Mouse (Mus musculus) embryonic facial prominence, embryonic 14.5 days (tissue): ENCODE measurements around the gene Ttc16. TPM values are rescaled to one million over a fixed set of nuclear protein-coding genes. Genes with fewer than 3 reads are reported as not detected.
A peak's percentile ranks its signal among the peaks of the same experiment; 100 is the strongest.

ENCODE experiments used
- ATAC-seq: fragments of 200-750 bp; cut with Nextera tagmentation; 2 replicates; pipeline ENCODE4 v1.8.0; 2017; ENCODE audit warnings: low read depth, moderate number of reproducible peaks, moderate TSS enrichment
- DNase-seq: peaks from one replicate; pipeline ENCODE4 v3.0.0-alpha.2; 2015; ENCODE audit warnings: low spot score
- H3K27ac ChIP-seq: fragments of 300-500 bp; sonication (generic); replicated peaks from 2 replicates; pipeline ENCODE4 v1.5.1; 2014; ENCODE audit warnings: low read depth, mild to moderate bottlenecking, low read length, moderate library complexity
- H3K27me3 ChIP-seq: fragments of 300-500 bp; sonication (generic); replicated peaks from 2 replicates; pipeline ENCODE4 v1.6.1; 2014; ENCODE audit warnings: low read length; ENCODE audit not compliant: control insufficient read depth, insufficient read depth
- H3K36me3 ChIP-seq: fragments of 300-500 bp; sonication (generic); 2 replicates; pipeline ENCODE4 v1.6.1; 2014; ENCODE audit warnings: low read length, mixed read lengths; ENCODE audit not compliant: control insufficient read depth, insufficient read depth
- H3K4me1 ChIP-seq: fragments of 300-500 bp; sonication (generic); 2 replicates; pipeline ENCODE4 v1.6.1; 2014; ENCODE audit warnings: antibody characterized with exemption, low read length; ENCODE audit not compliant: control insufficient read depth, insufficient read depth
- H3K4me2 ChIP-seq: fragments of 300-500 bp; sonication (generic); 2 replicates; pipeline ENCODE4 v1.6.1; 2014; ENCODE audit warnings: low read depth, mild to moderate bottlenecking, low read length, moderate library complexity, mixed read lengths
- H3K4me3 ChIP-seq: fragments of 300-500 bp; sonication (generic); 2 replicates; pipeline ENCODE4 v1.5.1; 2014; ENCODE audit warnings: low read depth, mild to moderate bottlenecking, low read length
- H3K9ac ChIP-seq: fragments of 300-500 bp; sonication (generic); 2 replicates; pipeline ENCODE4 v1.6.1; 2014; ENCODE audit warnings: low read depth, mild to moderate bottlenecking, low read length, moderate library complexity, mixed read lengths
- H3K9me3 ChIP-seq: fragments of 300-500 bp; sonication (generic); 2 replicates; pipeline ENCODE4 v1.6.1; 2016; ENCODE audit warnings: low read length; ENCODE audit not compliant: control insufficient read depth
- WGBS: fragments of 180-500 bp; shearing (Covaris S2); extraction: QIAGEN DNeasy Blood & Tissue Kit; methylation state at CpG from one replicate; pipeline ENCODE4 v1.1.7; 2014; 5-methylcytosine and 5-hydroxymethylcytosine counted together
- polyA plus RNA-seq: library from polyadenylated mRNA; unstranded; fragments of >200 nt; fragmentation: Nextera tagmentation; extraction: Ambion mirVana; gene quantifications from 2 replicates; pipeline ENCODE4 v1.2.1, GENCODE M21; 2014

Ttc16 gene
- polyA plus RNA-seq, 1 experiment from 2014 or later: 0.85 TPM

DNA sequence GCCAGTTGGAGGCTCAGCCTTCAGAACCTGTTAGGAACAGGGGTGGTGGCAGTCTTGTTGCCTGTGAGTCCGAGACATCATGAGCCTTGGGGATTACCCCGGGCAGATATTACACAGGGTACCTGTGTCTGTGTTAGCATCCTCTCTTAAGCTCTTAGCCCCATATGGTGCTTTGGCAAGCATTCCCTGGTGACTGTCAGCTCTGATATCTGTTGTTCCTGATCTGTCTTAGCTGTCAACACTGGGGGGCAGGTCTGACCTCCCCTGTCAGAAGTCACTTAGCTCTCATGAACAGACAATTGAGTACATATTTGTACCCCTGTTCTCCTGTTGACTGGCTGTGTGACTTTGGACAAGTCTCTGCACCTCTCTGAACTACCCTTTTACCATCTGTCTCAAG, 16.4 kb downstream of the Ttc16 start:
- no peak for DNase-seq
- Histone ChIP-seq H3K4me1 (no peaks in the 10 kb centered on the region), H3K9me3 (no peaks in the 10 kb centered on the region), H3K36me3 (peaks cover 36% of the 10 kb centered on the region), H3K27ac (no peak overlapping the region), H3K4me2 (no peak overlapping the region), H3K9ac (no peak overlapping the region), H3K4me3 (no peak overlapping the region), H3K27me3 (no peaks in the 10 kb centered on the region)
- no peak for ATAC-seq
- 92% methylated on average over 2 of the region's 2 CpGs for WGBS

GRCm38 (mm10) chr2:32758503-32758902, 16.9 kb downstream of the Ttc16 start:
- Histone ChIP-seq H3K4me1 (no peaks in the 10 kb centered on the region), H3K36me3 (peaks cover 38% of the 10 kb centered on the region), H3K4me3 (no peak overlapping the region), H3K9me3 (no peaks in the 10 kb centered on the region), H3K27ac (no peak overlapping the region), H3K9ac (no peak overlapping the region), H3K27me3 (no peaks in the 10 kb centered on the region), H3K4me2 (no peak overlapping the region; the same call in 1 of the 2 replicates)
- no peak for DNase-seq
- 70% methylated on average over 8 of the region's 8 CpGs for WGBS
- no peak for ATAC-seq

- H3K36me3 ChIP-seq: peaks cover 43% of the 10 kb centered on the region
- peak within 1 kb of the TSS; percentile 56 for H3K4me2 ChIP-seq
- WGBS: under 1% methylated on average over 42 of the region's 66 CpGs
- DNase-seq (peak; percentile 99), ATAC-seq (peak; percentile 96)
- peak within 1 kb of the TSS; percentile 90 for H3K9ac ChIP-seq
- H3K4me3 ChIP-seq: peak within 1 kb of the TSS; percentile 81
- peak within 1 kb of the TSS; percentile 92 for H3K27ac ChIP-seq
- no peaks in the 10 kb centered on the region for H3K4me1 ChIP-seq
- no peaks in the 10 kb centered on the region for H3K27me3 ChIP-seq
- H3K9me3 ChIP-seq: no peaks in the 10 kb centered on the region
Observed at GRCm38 (mm10) chr2:32757056-32757845, 18.2 kb downstream of the Ttc16 start, which contains the start of gene Tor2a. Tor2a (plus strand) TSS chr2:32757234.

DNA sequence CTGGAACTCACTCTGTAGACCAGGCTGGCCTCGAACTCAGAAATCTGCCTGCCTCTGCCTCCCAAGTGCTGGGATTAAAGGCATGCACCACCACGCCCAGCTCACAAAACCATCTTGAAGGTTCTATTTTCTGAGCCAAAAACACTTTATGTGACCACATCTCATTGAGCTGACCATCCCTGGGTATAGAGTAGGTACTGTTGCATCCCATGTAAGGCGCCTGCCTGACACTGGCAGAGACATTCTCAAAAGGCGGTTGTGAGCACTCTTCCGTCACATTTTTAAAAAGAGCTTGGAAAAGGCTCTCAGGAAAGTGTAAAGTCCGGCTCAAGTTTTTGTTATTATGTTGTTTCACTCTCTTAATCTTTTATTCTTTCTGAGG, 18.8 kb downstream of the Ttc16 start:
- Histone ChIP-seq H3K4me1 (no peaks in the 10 kb centered on the region), H3K4me3 (peak overlapping the region; percentile 81; the same call in 1 of the 2 replicates), H3K36me3 (peaks cover 37% of the 10 kb centered on the region), H3K27me3 (no peaks in the 10 kb centered on the region), H3K9ac (peak overlapping the region; percentile 90; the same call in 1 of the 2 replicates), H3K27ac (peak overlapping the region; percentile 92; the same call in 1 of the 2 replicates), H3K4me2 (peak overlapping the region; percentile 56), H3K9me3 (no peaks in the 10 kb centered on the region)
- 22% methylated on average over 5 of the region's 6 CpGs for WGBS
- no peak for DNase-seq
- ATAC-seq: peak; percentile 11; the same call in 1 of the 2 replicates

DNA sequence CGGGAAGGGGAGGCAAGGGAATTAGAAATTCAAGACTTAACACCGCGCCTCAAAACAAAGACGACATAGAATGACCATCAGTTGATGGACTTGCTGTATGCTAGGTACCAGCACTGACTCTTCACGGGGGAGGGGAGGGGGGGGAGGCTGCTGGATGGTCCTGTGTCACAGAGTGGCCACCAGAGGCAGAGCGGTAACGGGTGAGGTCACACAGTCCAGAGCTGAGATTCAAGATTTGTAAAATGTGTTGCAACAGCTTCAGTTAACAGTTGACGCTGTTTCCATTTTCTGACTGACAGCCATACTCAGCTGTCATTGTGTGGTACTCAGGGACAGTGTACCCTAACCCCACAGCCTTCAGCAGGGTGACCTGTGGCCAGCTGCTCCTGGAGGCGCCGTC, 23.3 kb downstream of the Ttc16 start:
- no peak overlapping the region for H3K27ac ChIP-seq
- 80% methylated on average over 10 of the region's 10 CpGs for WGBS
- H3K4me2 ChIP-seq: peak overlapping the region; percentile 52
- H3K36me3 ChIP-seq: peaks cover 46% of the 10 kb centered on the region
- ATAC-seq (no peak), DNase-seq (no peak)
- no peaks in the 10 kb centered on the region for H3K9me3 ChIP-seq
- no peaks in the 10 kb centered on the region for H3K27me3 ChIP-seq
- H3K4me3 ChIP-seq: no peak overlapping the region
- H3K4me1 ChIP-seq: no peaks in the 10 kb centered on the region
- no peak overlapping the region for H3K9ac ChIP-seq

DNA sequence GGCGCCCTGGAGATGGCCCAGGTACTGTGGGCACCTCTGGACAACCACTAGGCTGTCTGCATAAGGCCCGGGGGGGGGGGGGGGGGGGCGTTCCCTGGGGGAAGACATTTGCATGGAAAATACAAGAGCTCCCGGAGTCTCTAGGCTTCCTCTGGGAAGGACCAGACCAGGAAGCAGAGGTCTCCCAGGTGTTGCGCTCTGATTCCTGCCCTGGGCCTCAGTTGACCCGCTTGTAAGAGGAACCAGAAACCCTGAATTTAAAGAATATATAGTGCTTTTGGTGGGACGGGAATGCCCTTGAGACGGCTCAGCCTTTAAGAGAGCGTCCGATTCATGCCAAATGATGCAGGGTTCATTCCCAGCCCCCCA, 23.8 kb downstream of the Ttc16 start:
- peaks cover 51% of the 10 kb centered on the region for H3K36me3 ChIP-seq
- no peak overlapping the region; the same call in 1 of the 2 replicates for H3K27ac ChIP-seq
- no peaks in the 10 kb centered on the region for H3K27me3 ChIP-seq
- ATAC-seq (0 out of 2 replicates have a peak, but pooled peaks have one; percentile 1), DNase-seq (no peak)
- 26% methylated on average over 8 of the region's 10 CpGs for WGBS
- peak overlapping the region; percentile 52 for H3K4me2 ChIP-seq
- H3K4me3 ChIP-seq: peak overlapping the region; percentile 29
- H3K4me1 ChIP-seq: no peaks in the 10 kb centered on the region
- no peaks in the 10 kb centered on the region for H3K9me3 ChIP-seq
- H3K9ac ChIP-seq: peak overlapping the region; percentile 48

- ATAC-seq (peak; percentile 92), DNase-seq (peak; percentile 78)
- Histone ChIP-seq H3K4me3 (peak overlapping the region; percentile 29), H3K4me1 (no peaks in the 10 kb centered on the region), H3K27ac (no peak overlapping the region; the same call in 1 of the 2 replicates), H3K36me3 (peaks cover 57% of the 10 kb centered on the region), H3K9me3 (no peaks in the 10 kb centered on the region), H3K9ac (peak overlapping the region; percentile 48), H3K27me3 (no peaks in the 10 kb centered on the region), H3K4me2 (peak overlapping the region; percentile 52)
- 11% methylated on average over 31 of the region's 31 CpGs for WGBS
Observed at GRCm38 (mm10) chr2:32750887-32751664, 24.4 kb downstream of the Ttc16 start.

- Histone ChIP-seq H3K4me1 (no peaks in the 10 kb centered on the region), H3K9me3 (no peaks in the 10 kb centered on the region), H3K27ac (no peak overlapping the region), H3K36me3 (peaks cover 66% of the 10 kb centered on the region), H3K4me3 (no peak overlapping the region), H3K4me2 (no peak overlapping the region), H3K9ac (no peak overlapping the region), H3K27me3 (no peaks in the 10 kb centered on the region)
- 71% methylated on average over 7 of the region's 7 CpGs for WGBS
- no peak for ATAC-seq
- no peak for DNase-seq
Observed at GRCm38 (mm10) chr2:32750199-32750598, 25.2 kb downstream of the Ttc16 start.
